Mouse (Mus musculus) lung, postnatal 0 days (tissue): ENCODE measurements around the gene Pdgfra. TPM values are rescaled to one million over a fixed set of nuclear protein-coding genes. Genes with fewer than 3 reads are reported as not detected.
A peak's percentile ranks its signal among the peaks of the same experiment; 100 is the strongest.

Experiments used
- ATAC-seq: fragments of 200-750 bp; cut with Nextera tagmentation; 2 replicates; pipeline ENCODE4 v1.8.0; 2017; ENCODE audit warnings: moderate library complexity
- DNase-seq: peaks from one replicate; pipeline ENCODE4 v3.0.0-alpha.2; 2016; ENCODE audit warnings: low spot score
- H3K27ac ChIP-seq: fragments of 300-500 bp; sonication (generic); 2 replicates; pipeline ENCODE4 v1.5.1; 2014; ENCODE audit warnings: antibody characterized with exemption, mild to moderate bottlenecking, low read length, mixed read lengths
- H3K27me3 ChIP-seq: fragments of 300-500 bp; sonication (generic); replicated peaks from 2 replicates; pipeline ENCODE4 v1.6.1; 2014; ENCODE audit warnings: low read length, mixed read lengths; ENCODE audit not compliant: insufficient read depth
- H3K36me3 ChIP-seq: fragments of 300-500 bp; sonication (generic); 2 replicates; pipeline ENCODE4 v1.6.1; 2014; ENCODE audit warnings: low read length, mixed read lengths; ENCODE audit not compliant: insufficient read depth
- H3K4me1 ChIP-seq: fragments of 300-500 bp; sonication (generic); 2 replicates; pipeline ENCODE4 v1.6.1; 2014; ENCODE audit warnings: antibody characterized with exemption, low read depth, low read length, mixed read lengths; ENCODE audit not compliant: insufficient read depth
- H3K4me2 ChIP-seq: fragments of 300-500 bp; sonication (generic); replicated peaks from 2 replicates; pipeline ENCODE4 v1.6.1; 2014; ENCODE audit warnings: low read depth, mild to moderate bottlenecking, low read length, moderate library complexity, mixed read lengths
- H3K4me3 ChIP-seq: fragments of 300-500 bp; sonication (generic); 2 replicates; pipeline ENCODE4 v1.5.1; 2014; ENCODE audit warnings: low read depth, low read length
- H3K9ac ChIP-seq: fragments of 300-500 bp; sonication (generic); replicated peaks from 2 replicates; pipeline ENCODE4 v1.6.1; 2014; ENCODE audit warnings: low read depth, mild to moderate bottlenecking
- H3K9me3 ChIP-seq: fragments of 300-500 bp; sonication (generic); 2 replicates; pipeline ENCODE4 v1.6.1; 2016; ENCODE audit warnings: low read length, mixed read lengths
- CTCF ChIP-seq: IDR thresholded peaks from 2 replicates; pipeline ENCODE4 v1.5.1; 2016; ENCODE audit warnings: antibody characterized with exemption, mild to moderate bottlenecking
- EP300 ChIP-seq: IDR thresholded peaks from 2 replicates; pipeline ENCODE4 v1.6.1; 2016; ENCODE audit warnings: antibody characterized with exemption, mild to moderate bottlenecking, control low read depth
- WGBS: fragments of 180-500 bp; shearing (Covaris S2); extraction: QIAGEN DNeasy Blood & Tissue Kit; methylation state at CpG from one replicate; pipeline ENCODE4 v1.1.7; 2014; 5-methylcytosine and 5-hydroxymethylcytosine counted together
- polyA plus RNA-seq: library from polyadenylated mRNA; unstranded; fragments of >200 nt; fragmentation: Nextera tagmentation; extraction: Ambion mirVana; gene quantifications from 2 replicates; pipeline ENCODE4 v1.2.1, GENCODE M21; 2015

Pdgfra gene
- polyA plus RNA-seq = 14.2 and 15.9 TPM in 2 replicates

- WGBS = 3% methylated on average over 10 of the region's 10 CpGs
- H3K9me3 ChIP-seq = no peaks in the 10 kb centered on the region
- TF ChIP-seq CTCF (no peak), EP300 (peak; percentile 40)
- H3K27me3 ChIP-seq = peaks cover 56% of the 10 kb centered on the region
- H3K4me3 ChIP-seq = peak within 1 kb of the TSS; percentile 43
- peaks cover 3% of the 10 kb centered on the region; the same call in 1 of the 2 replicates for H3K4me1 ChIP-seq
- DNase-seq (peak; percentile 83), ATAC-seq (peak; percentile 3; the same call in 1 of the 2 replicates)
- H3K27ac ChIP-seq = peak within 1 kb of the TSS; percentile 69
- H3K9ac ChIP-seq = no peak within 1 kb of the TSS; the same call in 1 of the 2 replicates
- no peaks in the 10 kb centered on the region for H3K36me3 ChIP-seq
- H3K4me2 ChIP-seq = peak within 1 kb of the TSS; percentile 43
These were observed at the start of gene Pdgfra for GRCm38 (mm10) chr5:75152021-75152425. TSS of gene Pdgfra (plus strand) at chr5:75152292.

DNA sequence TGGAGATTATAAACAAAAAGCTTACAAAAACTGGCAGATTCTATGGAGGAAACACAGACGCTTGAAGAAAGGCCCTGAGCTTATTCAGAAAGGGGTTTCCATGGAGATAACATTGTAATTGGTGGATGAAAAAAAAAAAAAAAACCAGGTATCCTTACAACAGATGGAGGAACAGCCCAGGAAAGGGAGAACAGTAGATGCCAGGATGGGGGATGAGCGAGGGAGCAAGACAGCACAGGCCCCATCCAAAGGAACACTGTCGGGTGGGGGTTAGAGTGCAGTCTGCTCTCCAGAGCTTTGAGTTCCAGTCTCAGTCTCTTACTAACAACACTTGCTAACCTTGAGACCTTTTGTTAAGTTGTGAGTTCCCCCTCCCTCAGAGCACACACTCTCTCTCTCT is 45.6 kb upstream of the Pdgfra start:
- H3K9ac ChIP-seq = no peak overlapping the region
- H3K36me3 ChIP-seq = no peaks in the 10 kb centered on the region
- TF ChIP-seq CTCF (no peak), EP300 (no peak)
- H3K27me3 ChIP-seq = no peaks in the 10 kb centered on the region
- WGBS = 73% methylated on average over 3 of the region's 3 CpGs
- no peaks in the 10 kb centered on the region for H3K4me1 ChIP-seq
- no peaks in the 10 kb centered on the region for H3K9me3 ChIP-seq
- H3K27ac ChIP-seq = no peak overlapping the region
- ATAC-seq = no peak
- H3K4me2 ChIP-seq = no peak overlapping the region
- no peak for DNase-seq
- H3K4me3 ChIP-seq = no peak overlapping the region

- TF ChIP-seq CTCF (no peak), EP300 (no peak)
- DNase-seq (no peak), ATAC-seq (no peak)
- Histone ChIP-seq H3K36me3 (no peaks in the 10 kb centered on the region), H3K9me3 (no peaks in the 10 kb centered on the region), H3K27me3 (no peaks in the 10 kb centered on the region), H3K9ac (no peak overlapping the region), H3K4me2 (no peak overlapping the region), H3K27ac (no peak overlapping the region), H3K4me3 (no peak overlapping the region), H3K4me1 (no peaks in the 10 kb centered on the region)
- WGBS = 14% methylated on average over 5 of the region's 5 CpGs
These were observed 42.7 kb upstream of the Pdgfra start for GRCm38 (mm10) chr5:75109368-75109767.

GRCm38 (mm10) chr5:75111781-75112180 is 40.3 kb upstream of the Pdgfra start:
- Histone ChIP-seq H3K27ac (no peak overlapping the region), H3K9me3 (no peaks in the 10 kb centered on the region), H3K4me1 (no peaks in the 10 kb centered on the region), H3K4me3 (no peak overlapping the region), H3K36me3 (no peaks in the 10 kb centered on the region), H3K4me2 (no peak overlapping the region), H3K27me3 (no peaks in the 10 kb centered on the region), H3K9ac (no peak overlapping the region)
- no peak for TF ChIP-seq EP300
- no peak for TF ChIP-seq CTCF
- ATAC-seq (no peak), DNase-seq (no peak)
- WGBS = 64% methylated on average over 5 of the region's 5 CpGs

- H3K4me1 ChIP-seq = no peaks in the 10 kb centered on the region
- H3K27ac ChIP-seq = no peak overlapping the region
- WGBS = 57% methylated on average over 7 of the region's 7 CpGs
- TF ChIP-seq CTCF (peak; percentile 54), EP300 (no peak)
- ATAC-seq (no peak), DNase-seq (no peak)
- no peaks in the 10 kb centered on the region for H3K36me3 ChIP-seq
- H3K27me3 ChIP-seq = no peaks in the 10 kb centered on the region
- H3K4me2 ChIP-seq = no peak overlapping the region
- H3K9ac ChIP-seq = no peak overlapping the region
- H3K9me3 ChIP-seq = no peaks in the 10 kb centered on the region
- no peak overlapping the region for H3K4me3 ChIP-seq
These were observed 33.3 kb upstream of the Pdgfra start for GRCm38 (mm10) chr5:75118840-75119239.

DNA sequence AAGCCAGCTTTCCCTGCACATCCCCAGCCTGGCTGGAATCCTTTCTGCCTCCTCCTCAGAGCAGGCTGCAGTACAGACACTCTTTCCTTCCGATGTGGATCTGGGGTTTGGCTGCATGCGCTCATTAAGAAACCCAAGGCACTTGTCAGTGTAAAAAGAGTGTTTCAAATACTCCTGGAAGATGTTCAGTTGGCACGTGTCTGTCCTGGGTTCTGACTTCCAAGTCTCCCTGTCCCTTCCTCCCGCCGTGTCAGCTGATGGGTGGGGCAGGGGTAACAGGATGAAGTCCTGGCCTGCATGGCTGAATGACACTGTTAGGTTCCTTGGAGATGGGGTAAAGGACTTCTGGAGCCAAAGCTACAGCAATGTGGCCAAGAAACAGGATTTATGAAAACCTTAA is 30.4 kb upstream of the Pdgfra start:
- no peaks in the 10 kb centered on the region for H3K36me3 ChIP-seq
- ATAC-seq (no peak), DNase-seq (no peak)
- 36% methylated on average over 5 of the region's 5 CpGs for WGBS
- H3K4me2 ChIP-seq = no peak overlapping the region
- no peak for TF ChIP-seq EP300
- no peak for TF ChIP-seq CTCF
- no peaks in the 10 kb centered on the region for H3K27me3 ChIP-seq
- no peak overlapping the region for H3K27ac ChIP-seq
- no peak overlapping the region for H3K4me3 ChIP-seq
- H3K4me1 ChIP-seq = no peaks in the 10 kb centered on the region
- H3K9me3 ChIP-seq = no peaks in the 10 kb centered on the region
- H3K9ac ChIP-seq = no peak overlapping the region

GRCm38 (mm10) chr5:75134681-75135080 is 17.4 kb upstream of the Pdgfra start:
- Histone ChIP-seq H3K27ac (no peak overlapping the region), H3K36me3 (no peaks in the 10 kb centered on the region), H3K9me3 (no peaks in the 10 kb centered on the region), H3K9ac (no peak overlapping the region), H3K27me3 (no peaks in the 10 kb centered on the region), H3K4me1 (no peaks in the 10 kb centered on the region), H3K4me2 (no peak overlapping the region), H3K4me3 (no peak overlapping the region)
- WGBS = 79% methylated on average over 7 of the region's 7 CpGs
- TF ChIP-seq EP300 = no peak
- no peak for TF ChIP-seq CTCF
- no peak for DNase-seq
- ATAC-seq = no peak
